Mouse (Mus musculus) thymus, postnatal 0 days (tissue): ENCODE data around the gene Fam169a. TPM values are rescaled to one million over a fixed set of nuclear protein-coding genes. Genes with fewer than 3 reads are reported as not detected.

Source experiments
- DNase-seq: peaks from one replicate; pipeline ENCODE4 v3.0.0-alpha.2; 2015; ENCODE audit warnings: low spot score
- polyA plus RNA-seq: library from polyadenylated mRNA; unstranded; fragments of >200 nt; fragmentation: Nextera tagmentation; extraction: Ambion mirVana; gene quantifications from 2 replicates; pipeline ENCODE4 v1.2.1, GENCODE M21; 2015

Fam169a gene
- polyA plus RNA-seq, 1 experiment from 2014 or later = 0.52 TPM

GRCm38 (mm10) chr13:97178943-97179342 lies 111.9 kb downstream of the Fam169a start:
- DNase-seq = no peak

DNA sequence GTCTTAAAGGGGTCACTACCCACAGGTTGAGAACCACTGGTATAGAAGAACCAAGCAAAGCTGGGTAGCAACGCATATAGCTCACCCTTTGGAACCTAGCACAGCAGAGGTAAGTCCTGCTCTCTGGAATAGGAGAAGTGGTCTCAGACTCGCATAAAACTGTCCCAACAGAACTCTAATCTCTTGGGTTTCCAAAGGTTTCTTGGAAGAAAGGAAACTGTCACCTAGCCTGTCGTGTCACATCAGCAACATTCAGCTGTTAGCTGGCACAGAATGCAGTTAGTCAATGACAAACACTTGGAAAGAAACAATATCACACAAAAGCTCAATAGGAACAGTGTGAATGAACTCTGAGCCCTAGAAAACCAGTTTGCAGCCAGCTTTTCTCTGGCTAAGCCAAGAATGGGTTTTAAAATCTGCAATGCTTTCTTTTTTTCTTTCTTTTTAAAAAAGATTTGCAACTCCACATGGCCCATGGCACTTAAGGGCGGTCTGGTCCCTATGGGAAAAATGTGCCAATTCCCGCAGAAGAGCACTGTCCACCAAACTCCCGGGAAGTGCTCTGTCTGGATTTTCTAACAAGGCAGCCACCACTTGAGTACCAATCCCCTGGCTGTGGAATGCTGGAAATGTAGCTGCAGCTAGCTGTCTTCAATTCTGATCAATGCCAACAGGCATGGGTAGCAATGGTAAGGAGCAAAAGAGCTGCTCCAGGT lies 113.2 kb downstream of the Fam169a start:
- no peak for DNase-seq

Other genes starting within 250 kb of the Fam169a start
- 0.19 and 0.26 TPM in 2 replicates for gene Gcnt4, start 142.6 kb upstream of the Fam169a start, polyA plus RNA-seq
- 0.40 and 0.44 TPM in 2 replicates for gene 1700029F12Rik, start 32.9 kb upstream of the Fam169a start, polyA plus RNA-seq
- gene Gm6169, start 32.0 kb downstream of the Fam169a start, polyA plus RNA-seq = 1.0 and 1.8 TPM in 2 replicates
- 21.0 and 23.2 TPM in 2 replicates for gene Gfm2, start 70.7 kb downstream of the Fam169a start, polyA plus RNA-seq
- gene Nsa2, start 70.7 kb downstream of the Fam169a start, polyA plus RNA-seq = 83.9 and 91.3 TPM in 2 replicates
- 97.2 and 99.2 TPM in 2 replicates for gene Hexb, start 131.1 kb downstream of the Fam169a start, polyA plus RNA-seq
- 1.9 and 2.0 TPM in 2 replicates for gene Enc1, start 173.8 kb downstream of the Fam169a start, polyA plus RNA-seq